Mouse (Mus musculus): ENCODE measurements around the gene S100a2.
A peak's percentile ranks its signal among the peaks of the same experiment; 100 is the strongest.

Gene S100a2

DNA sequence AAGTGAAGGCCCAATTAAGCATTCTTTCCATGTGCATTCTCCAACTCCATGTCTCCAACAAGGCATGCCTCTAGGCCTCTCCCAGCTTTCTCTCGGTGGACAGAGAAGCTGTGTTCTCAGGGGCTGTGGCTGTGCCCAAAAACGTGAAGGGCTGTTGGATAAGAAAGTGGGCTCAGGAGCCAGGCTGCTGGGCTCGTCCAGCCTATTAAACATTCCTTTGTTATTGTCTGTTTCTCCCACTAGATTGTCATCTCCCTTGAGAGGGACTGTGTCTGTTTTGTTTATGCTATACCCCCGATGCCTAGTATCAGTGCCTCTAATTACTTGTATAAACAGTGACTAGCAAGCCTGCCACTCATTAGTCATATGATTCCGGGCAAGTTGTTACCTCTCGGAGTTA, 7.7 kb downstream of the S100a2 start:
- no peak for DNase-seq

DNA sequence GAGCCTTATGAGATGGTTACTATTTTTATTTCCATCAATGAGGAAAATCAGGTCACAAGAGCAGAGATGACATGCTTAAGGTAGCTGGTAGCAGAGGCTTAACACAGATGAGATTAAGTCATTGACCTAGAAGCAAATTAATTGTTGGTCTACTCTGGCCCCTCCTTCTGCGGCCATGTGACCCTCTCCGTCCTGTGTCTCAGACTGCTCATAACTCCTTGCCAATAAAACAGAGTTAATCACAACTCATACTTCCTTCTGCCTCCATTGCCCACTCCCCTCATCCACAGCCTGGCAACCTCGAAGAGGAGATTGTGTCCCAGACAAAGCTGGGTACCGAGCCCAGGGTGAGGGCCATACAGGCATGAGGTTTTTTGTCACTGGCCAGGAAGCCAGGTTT, 8.2 kb downstream of the S100a2 start:
- no peak for DNase-seq

GRCm38 (mm10) chr3:90599401-90599800, 9.4 kb downstream of the S100a2 start:
- no peak for DNase-seq

- DNase-seq: no peak
These were observed 10.0 kb downstream of the S100a2 start for GRCm38 (mm10) chr3:90600036-90600435.

GRCm38 (mm10) chr3:90600458-90601195, 10.6 kb downstream of the S100a2 start:
- no peak for DNase-seq

DNA sequence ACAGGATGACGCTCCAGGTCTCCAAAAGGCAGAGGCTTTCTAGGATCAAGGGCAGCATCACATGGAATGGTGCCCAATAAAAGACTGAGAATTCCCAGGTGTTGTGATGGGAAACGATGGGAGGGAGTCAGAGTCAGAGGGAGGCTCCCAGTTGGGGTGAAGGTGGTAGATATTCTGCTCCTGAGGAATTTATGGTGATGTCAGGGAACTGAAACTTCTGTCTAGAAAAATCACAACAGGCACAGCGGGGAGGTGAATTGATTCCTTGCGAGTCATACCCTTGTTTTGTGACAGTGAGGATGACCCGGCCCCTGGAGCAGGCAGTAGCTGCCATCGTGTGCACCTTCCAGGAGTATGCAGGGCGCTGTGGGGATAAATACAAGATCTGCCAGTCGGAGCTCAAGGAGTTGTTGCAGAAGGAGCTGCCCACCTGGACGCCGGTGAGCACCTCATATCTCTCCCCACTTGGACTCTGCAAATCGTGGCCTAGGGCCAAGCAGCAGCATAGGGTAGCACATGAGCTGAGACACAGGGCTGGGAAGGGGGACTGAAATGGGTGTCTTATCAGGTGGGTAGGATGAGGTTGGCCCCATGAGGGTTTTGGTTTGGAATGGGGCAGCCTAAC, 11.6 kb downstream of the S100a2 start, which contains the start of gene Gm42674:
Gene Gm42674 (plus strand): TSS at position 419 of the 625 bp plus-strand sequence.
- DNase-seq: no peak

DNA sequence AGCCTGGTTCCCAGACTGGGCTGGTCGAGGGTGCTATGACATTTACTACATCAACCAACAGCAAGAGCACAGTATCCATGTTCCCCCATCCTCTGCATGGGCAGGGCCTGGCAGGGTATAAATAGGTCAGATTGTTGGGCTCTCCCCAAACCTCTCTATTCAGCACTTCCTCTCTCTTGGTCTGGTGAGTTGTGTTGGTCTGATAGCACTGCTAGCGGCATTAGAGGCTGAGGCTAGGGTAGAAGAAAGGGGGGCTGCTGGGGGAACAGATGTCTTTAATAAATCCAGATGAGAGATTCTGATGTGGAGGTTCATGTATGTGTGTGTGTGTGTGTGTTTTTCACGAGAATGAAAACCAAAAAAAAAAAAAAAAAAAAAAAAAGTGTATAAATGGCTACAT, 13.6 kb downstream of the S100a2 start, which contains the start of gene S100a4:
Gene S100a4 (plus strand): TSS at position 149 of the 400 bp plus-strand sequence.
- DNase-seq: no peak

- DNase-seq: peak; percentile 90 to 91
These were observed 14.4 kb downstream of the S100a2 start for GRCm38 (mm10) chr3:90604416-90604815.

DNA sequence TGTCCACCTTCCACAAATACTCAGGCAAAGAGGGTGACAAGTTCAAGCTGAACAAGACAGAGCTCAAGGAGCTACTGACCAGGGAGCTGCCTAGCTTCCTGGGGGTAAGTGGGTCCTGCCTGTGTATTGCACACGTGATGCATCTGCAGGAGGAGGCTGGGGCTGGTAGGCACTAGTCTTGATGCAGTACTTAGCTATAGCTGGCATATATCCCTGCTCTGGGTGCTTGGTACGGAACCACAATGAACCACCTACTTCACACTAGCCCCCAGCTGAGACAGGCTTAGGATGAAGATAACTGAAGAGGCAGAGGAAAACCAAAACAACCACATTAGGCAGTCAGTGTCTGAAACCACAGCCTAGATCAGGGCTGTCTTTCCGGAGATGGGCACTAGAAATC, 15.0 kb downstream of the S100a2 start:
- no peak for DNase-seq

- DNase-seq: no peak
These were observed 15.7 kb downstream of the S100a2 start for GRCm38 (mm10) chr3:90605736-90606135.

DNA sequence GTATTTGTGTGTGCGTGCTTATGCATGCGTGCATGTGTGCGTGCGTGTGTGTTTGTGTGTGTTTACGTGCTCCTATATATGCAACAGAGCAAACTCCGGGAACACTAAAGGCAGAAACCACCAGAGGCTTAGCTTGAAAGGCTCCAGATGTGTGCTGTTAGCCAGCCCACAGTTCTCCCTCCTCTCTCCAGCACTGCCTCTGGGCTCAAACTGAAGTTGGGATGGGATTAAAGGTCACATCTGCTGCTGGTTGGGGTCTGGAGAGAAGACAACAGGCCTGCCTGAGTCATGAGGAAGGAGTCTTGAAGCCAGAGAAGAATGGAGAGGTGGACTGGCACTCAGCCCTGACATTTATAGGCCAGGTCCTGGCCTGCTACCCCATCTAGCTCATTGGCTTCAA, 16.1 kb downstream of the S100a2 start:
- no peak for DNase-seq

DNA sequence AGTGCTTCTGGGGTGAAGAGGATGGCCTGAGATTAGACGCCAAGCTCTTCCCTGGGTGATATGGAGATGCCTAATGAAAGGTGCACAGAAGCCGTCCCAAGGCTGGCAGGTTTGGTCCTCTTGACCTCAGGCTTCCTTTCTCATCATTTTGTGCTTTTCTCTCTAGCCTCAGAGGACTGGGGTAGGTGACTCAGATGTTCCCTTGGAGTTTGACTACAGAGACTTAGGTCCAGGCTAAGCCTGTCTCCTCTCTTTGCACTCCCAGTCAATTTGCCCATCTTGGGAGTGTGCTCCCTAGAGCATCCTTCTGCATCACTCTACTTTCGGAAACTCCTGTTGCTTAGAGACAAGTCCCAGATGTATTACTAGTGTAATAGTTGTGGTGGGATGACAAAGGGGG, 17.3 kb downstream of the S100a2 start:
- DNase-seq: no peak

DNA sequence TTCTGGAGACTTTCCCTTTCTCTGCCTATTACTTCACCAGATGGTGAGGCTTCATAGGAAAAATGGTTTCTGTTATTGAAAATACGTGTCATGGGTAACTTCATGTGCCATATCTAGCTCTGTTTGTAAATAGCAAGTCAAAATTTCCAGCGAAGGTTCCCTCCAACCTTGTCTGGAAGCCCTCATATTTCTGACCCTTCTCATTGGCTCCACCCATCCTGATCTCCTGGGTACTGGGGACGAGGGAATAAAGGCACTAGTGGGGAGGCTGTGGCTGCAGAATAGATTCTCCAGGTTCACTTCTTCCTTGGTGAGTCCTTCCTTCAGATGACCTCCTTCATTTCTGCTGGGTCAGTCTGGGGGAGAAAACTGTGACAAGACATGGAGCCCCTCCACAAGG, 18.2 kb downstream of the S100a2 start, which contains the start of gene S100a5:
Gene S100a5 (plus strand): TSS at position 301 of the 400 bp plus-strand sequence.
- no peak for DNase-seq

DNA sequence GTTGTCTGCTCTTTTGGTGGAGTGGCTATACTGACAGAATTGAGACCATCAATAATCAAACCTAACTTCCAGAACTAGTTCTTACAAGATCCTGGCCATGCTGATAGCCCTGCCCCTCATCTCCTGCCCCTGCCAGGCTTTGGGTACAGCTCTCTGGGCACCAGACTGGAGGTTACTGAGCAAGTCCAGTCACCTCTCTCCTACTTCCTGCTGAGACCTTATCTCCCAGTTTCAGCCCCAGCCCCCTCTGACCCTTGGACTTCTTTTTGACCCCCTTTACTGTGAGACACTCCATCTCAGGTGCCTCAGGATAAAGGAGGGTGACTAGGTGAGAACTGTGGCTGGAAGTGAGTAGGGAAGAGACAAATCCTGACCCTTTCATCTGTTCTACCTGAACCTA, 19.1 kb downstream of the S100a2 start:
- no peak for DNase-seq

- DNase-seq: no peak
These were observed 21.4 kb downstream of the S100a2 start for GRCm38 (mm10) chr3:90611494-90611893.

GRCm38 (mm10) chr3:90612061-90612460, 22.0 kb downstream of the S100a2 start:
- DNase-seq: no peak

GRCm38 (mm10) chr3:90612728-90613291, 22.8 kb downstream of the S100a2 start, which contains the start of gene S100a6:
Gene S100a6 (plus strand): TSS chr3:90612882.
- DNase-seq: peak; percentile 80 to 83

DNA sequence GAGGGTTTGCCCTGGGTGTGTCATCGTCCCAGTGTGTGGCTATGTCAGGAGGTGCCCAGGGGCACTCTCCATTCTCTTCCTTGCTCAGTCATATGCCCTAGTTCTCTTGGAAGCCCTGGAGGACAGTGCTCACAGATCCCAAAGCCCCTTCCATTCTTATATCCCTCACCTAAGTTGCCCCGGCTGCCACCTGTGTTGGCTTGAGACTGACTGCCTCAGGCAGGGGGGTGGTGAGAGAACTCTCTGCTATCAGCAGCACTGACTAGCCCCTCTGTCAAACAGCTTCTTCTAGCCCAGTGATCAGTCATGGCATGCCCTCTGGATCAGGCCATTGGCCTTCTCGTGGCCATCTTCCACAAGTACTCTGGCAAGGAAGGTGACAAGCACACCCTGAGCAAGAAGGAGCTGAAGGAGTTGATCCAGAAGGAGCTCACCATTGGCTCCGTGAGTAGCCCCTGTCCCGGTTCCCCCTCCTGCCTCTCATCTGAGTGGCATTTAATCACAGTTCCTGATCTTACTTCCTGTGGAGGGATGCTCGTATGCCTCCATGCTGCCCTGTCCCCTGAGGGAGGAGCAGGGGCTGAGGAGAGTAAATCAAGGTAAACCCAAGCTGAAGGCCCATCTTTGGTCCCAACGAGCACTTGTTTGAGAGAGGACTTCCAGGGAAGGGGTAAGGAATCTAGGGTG, 23.6 kb downstream of the S100a2 start:
- no peak for DNase-seq

GRCm38 (mm10) chr3:90614148-90614530, 24.1 kb downstream of the S100a2 start:
- no peak for DNase-seq

GRCm38 (mm10) chr3:90614611-90615251, 24.7 kb downstream of the S100a2 start:
- DNase-seq: peak in 1 of 2 experiments; percentile 71

GRCm38 (mm10) chr3:90615415-90615814, 25.4 kb downstream of the S100a2 start:
- peak; percentile 85 to 90 for DNase-seq

GRCm38 (mm10) chr3:90615911-90616310, 25.9 kb downstream of the S100a2 start:
- no peak for DNase-seq

DNA sequence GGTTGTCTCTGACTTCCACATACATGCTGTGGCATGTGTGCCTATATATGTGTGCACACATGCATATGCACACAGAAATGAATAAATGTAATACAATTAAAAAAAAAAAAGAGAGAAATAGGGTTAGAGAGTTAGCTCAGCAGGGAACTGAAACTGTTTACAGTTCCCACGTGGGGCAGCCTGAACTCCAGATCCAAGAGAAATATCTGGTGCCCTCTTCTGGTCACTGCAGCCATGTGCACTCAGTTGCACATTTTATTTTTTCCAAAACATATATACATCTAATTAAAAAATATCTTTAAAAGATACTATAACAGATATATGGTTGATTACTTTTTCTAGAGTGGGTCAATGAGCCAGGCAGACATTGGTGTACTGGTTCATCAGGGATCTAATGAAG, 27.5 kb downstream of the S100a2 start:
- no peak for DNase-seq

Measured in lung, adult 18-20 months (tissue).